Mouse (Mus musculus): Measurements from ENCODE around the gene Nt5dc3. TPM values are rescaled to one million over a fixed set of nuclear protein-coding genes. Genes with fewer than 3 reads are reported as not detected.

The Nt5dc3 gene
- total RNA-seq, 2 experiments from 2014 or later = 128 to 130 TPM

- no peak for DNase-seq (ENCODE audit: extremely low spot score in 1 of 2, low spot score in 1 of 2)
Observed at GRCm38 (mm10) chr10:86810612-86811011, 31.8 kb downstream of the Nt5dc3 start.

GRCm38 (mm10) chr10:86814292-86815131 lies 35.7 kb downstream of the Nt5dc3 start:
- no peak for DNase-seq (ENCODE audit: extremely low spot score in 1 of 2, low spot score in 1 of 2)

GRCm38 (mm10) chr10:86815133-86815532 lies 36.3 kb downstream of the Nt5dc3 start:
- DNase-seq (ENCODE audit: extremely low spot score in 1 of 2, low spot score in 1 of 2) = no peak

GRCm38 (mm10) chr10:86819649-86820165 lies 40.9 kb downstream of the Nt5dc3 start:
- DNase-seq (ENCODE audit: extremely low spot score in 1 of 2, low spot score in 1 of 2) = no peak

GRCm38 (mm10) chr10:86821014-86821413 lies 42.2 kb downstream of the Nt5dc3 start:
- no peak for DNase-seq (ENCODE audit: extremely low spot score in 1 of 2, low spot score in 1 of 2)

GRCm38 (mm10) chr10:86824093-86824492 lies 45.3 kb downstream of the Nt5dc3 start:
- DNase-seq (ENCODE audit: extremely low spot score in 1 of 2, low spot score in 1 of 2) = no peak

- no peak for DNase-seq (ENCODE audit: extremely low spot score in 1 of 2, low spot score in 1 of 2)
Observed at GRCm38 (mm10) chr10:86824871-86825270, 46.1 kb downstream of the Nt5dc3 start.

- no peak for DNase-seq (ENCODE audit: extremely low spot score in 1 of 2, low spot score in 1 of 2)
Observed at GRCm38 (mm10) chr10:86825871-86826522, 47.2 kb downstream of the Nt5dc3 start.

- DNase-seq (ENCODE audit: extremely low spot score in 1 of 2, low spot score in 1 of 2) = no peak
Observed at GRCm38 (mm10) chr10:86826929-86827328, 48.1 kb downstream of the Nt5dc3 start.

- DNase-seq (ENCODE audit: extremely low spot score in 1 of 2, low spot score in 1 of 2) = no peak
Observed at GRCm38 (mm10) chr10:86828221-86829135, 49.7 kb downstream of the Nt5dc3 start.

GRCm38 (mm10) chr10:86829515-86829914 lies 50.7 kb downstream of the Nt5dc3 start:
- DNase-seq (ENCODE audit: extremely low spot score in 1 of 2, low spot score in 1 of 2) = no peak

- DNase-seq (ENCODE audit: extremely low spot score in 1 of 2, low spot score in 1 of 2) = no peak
Observed at GRCm38 (mm10) chr10:86836784-86837183, 58.0 kb downstream of the Nt5dc3 start.

GRCm38 (mm10) chr10:86838827-86839226 lies 60.0 kb downstream of the Nt5dc3 start:
- DNase-seq (ENCODE audit: extremely low spot score in 1 of 2, low spot score in 1 of 2) = no peak

GRCm38 (mm10) chr10:86842659-86843058 lies 63.9 kb downstream of the Nt5dc3 start:
- DNase-seq (ENCODE audit: extremely low spot score in 1 of 2, low spot score in 1 of 2) = no peak

GRCm38 (mm10) chr10:86846926-86847467 lies 68.2 kb downstream of the Nt5dc3 start:
- DNase-seq (ENCODE audit: extremely low spot score in 1 of 2, low spot score in 1 of 2) = no peak

GRCm38 (mm10) chr10:86849087-86849486 lies 70.3 kb downstream of the Nt5dc3 start:
- DNase-seq (ENCODE audit: extremely low spot score in 1 of 2, low spot score in 1 of 2) = no peak

GRCm38 (mm10) chr10:86849508-86849907 lies 70.7 kb downstream of the Nt5dc3 start:
- no peak for DNase-seq (ENCODE audit: extremely low spot score in 1 of 2, low spot score in 1 of 2)

GRCm38 (mm10) chr10:86852160-86852559 lies 73.4 kb downstream of the Nt5dc3 start:
- DNase-seq (ENCODE audit: extremely low spot score in 1 of 2, low spot score in 1 of 2) = no peak

GRCm38 (mm10) chr10:86853433-86853832 lies 74.6 kb downstream of the Nt5dc3 start:
- DNase-seq (ENCODE audit: extremely low spot score in 1 of 2, low spot score in 1 of 2) = no peak

GRCm38 (mm10) chr10:86860396-86860795 lies 81.6 kb downstream of the Nt5dc3 start:
- no peak for DNase-seq (ENCODE audit: extremely low spot score in 1 of 2, low spot score in 1 of 2)
